Mouse (Mus musculus): Measurements from ENCODE around the gene Rras. TPM values are rescaled to one million over a fixed set of nuclear protein-coding genes. Genes with fewer than 3 reads are reported as not detected.

The Rras gene
- polyA plus RNA-seq (2014; fragmentation: Illumina TruSeq; extraction: RNeasy Lipid Tissue Mini Kit (QIAGEN cat#74804); ENCODE audit: insufficient read depth, low read depth, low replicate concordance) = 170 TPM

GRCm38 (mm10) chr7:45017242-45018061, at the start of gene Rras:
Rras (plus strand) TSS chr7:45017961.

GRCm38 (mm10) chr7:44974383-44975116, 43.2 kb upstream of the Rras start, which contains the start of gene Cpt1c:
Cpt1c (minus strand) TSS chr7:44974851.

GRCm38 (mm10) chr7:44986192-44986878, 31.4 kb upstream of the Rras start, which contains the start of gene Prmt1:
Prmt1 (minus strand) TSS chr7:44986568.

DNA sequence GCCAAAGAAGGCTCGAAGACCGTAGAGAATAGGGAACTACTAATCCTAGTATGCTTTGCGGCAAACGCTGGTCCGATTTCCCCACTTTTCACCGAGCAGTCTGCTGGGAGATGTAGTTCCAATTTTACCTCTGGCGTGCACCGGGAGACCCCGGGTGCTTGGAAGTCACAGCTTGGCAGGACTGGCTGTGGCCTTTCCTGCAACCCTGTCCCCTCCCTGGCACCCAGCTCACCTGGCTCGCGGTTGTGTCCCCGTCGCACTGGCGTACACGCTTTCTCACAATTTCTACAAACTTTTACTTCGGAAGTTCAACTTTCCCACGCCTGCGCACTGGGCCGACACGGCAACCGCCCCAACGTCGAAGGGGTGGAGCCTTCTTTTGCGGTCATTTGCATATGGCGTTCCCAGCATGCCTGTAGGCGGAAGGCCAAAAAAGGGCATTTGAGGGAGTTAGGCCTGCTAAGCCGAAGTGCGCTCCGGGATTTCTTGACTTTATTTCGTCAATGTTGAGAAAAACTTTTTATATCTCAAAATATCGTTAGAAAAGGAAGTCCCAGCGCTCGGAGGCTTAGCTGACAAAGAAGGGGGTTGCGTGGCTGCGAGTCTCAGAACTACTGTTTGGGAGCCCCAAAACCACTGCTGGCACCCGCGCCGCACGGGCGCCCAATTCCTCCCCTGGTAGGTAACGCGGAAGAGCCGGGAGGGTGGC, 20.4 kb upstream of the Rras start, which contains the start of gene Irf3:
Gene Irf3, plus strand, starts transcription at position 418 of the 709 bp plus-strand sequence.

GRCm38 (mm10) chr7:44998501-44998955, 19.2 kb upstream of the Rras start, which contains the start of gene Bcl2l12:
Bcl2l12 (minus strand) TSS chr7:44998712.

DNA sequence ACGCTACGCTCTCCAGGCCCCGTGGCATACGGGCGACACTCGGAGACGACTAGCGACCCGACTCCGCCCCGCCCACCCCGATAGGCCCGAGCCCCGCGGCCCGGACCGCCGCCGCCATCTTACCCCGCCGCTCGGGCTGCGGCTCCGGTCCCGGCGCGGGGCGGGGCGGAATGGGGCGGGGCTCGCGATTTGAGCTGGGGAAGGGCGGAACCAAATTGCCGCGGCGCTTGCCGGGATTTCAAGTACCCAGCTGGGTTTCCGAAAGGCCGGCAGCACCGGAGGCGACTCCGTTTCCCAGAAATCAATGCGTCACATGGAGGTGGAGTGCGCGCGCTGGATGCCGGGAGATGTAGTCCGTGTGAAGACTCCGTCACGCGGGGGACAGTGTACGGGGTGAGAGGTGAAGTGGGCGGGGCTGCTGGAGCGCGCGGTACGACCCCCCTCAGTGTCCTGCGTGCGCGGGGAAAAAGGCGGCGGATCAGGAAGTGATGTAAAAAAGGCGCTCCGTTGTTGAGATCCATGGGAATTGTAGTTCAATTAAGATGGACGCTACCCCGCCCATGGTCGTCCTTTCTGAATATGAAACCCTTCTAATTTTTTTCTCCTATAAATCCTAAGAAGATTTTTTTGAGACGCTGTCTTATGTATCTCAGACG, 1.7 kb upstream of the Rras start, which contains the start of gene Scaf1:
Gene Scaf1, minus strand, starts transcription at position 407 of the 656 bp plus-strand sequence.

DNA sequence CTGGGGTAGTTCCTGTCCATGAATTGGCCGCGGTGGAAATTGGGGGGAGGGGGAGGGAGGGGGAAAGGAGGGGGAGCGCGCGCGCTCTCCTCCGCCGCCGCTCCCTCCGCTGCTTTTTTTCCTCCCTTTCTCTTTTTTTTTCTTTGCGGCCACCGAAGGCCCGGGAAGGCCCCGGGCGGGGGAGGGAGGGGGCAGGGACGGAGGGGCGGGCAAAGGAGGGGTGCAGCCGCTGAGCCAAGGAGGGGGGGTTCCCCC, 35.0 kb downstream of the Rras start, which contains the start of gene Prr12:
Gene Prr12, minus strand, starts transcription at position 20 of the 255 bp plus-strand sequence.

GRCm38 (mm10) chr7:45062239-45062835, 44.6 kb downstream of the Rras start, which contains the start of the genes Nosip and Prrg2:
Nosip (plus strand) TSS chr7:45062429.
Prrg2 (minus strand) TSS chr7:45062677.

Other genes with a start within 250 kb of the Rras start
- 14.9 TPM for gene Nup62, start 201.9 kb upstream of the Rras start, polyA plus RNA-seq (2014; fragmentation: Illumina TruSeq; extraction: RNeasy Lipid Tissue Mini Kit (QIAGEN cat#74804); ENCODE audit: insufficient read depth, low read depth, low replicate concordance)
- gene Il4i1, start 201.6 kb upstream of the Rras start, polyA plus RNA-seq (2014; fragmentation: Illumina TruSeq; extraction: RNeasy Lipid Tissue Mini Kit (QIAGEN cat#74804); ENCODE audit: insufficient read depth, low read depth, low replicate concordance) = 3.1 TPM
- 83.0 TPM for gene Atf5, start 201.3 kb upstream of the Rras start, polyA plus RNA-seq (2014; fragmentation: Illumina TruSeq; extraction: RNeasy Lipid Tissue Mini Kit (QIAGEN cat#74804); ENCODE audit: insufficient read depth, low read depth, low replicate concordance)
- gene Akt1s1, start 169.0 kb upstream of the Rras start, polyA plus RNA-seq (2014; fragmentation: Illumina TruSeq; extraction: RNeasy Lipid Tissue Mini Kit (QIAGEN cat#74804); ENCODE audit: insufficient read depth, low read depth, low replicate concordance) = 36.7 TPM
- gene Tbc1d17, start 168.9 kb upstream of the Rras start, polyA plus RNA-seq (2014; fragmentation: Illumina TruSeq; extraction: RNeasy Lipid Tissue Mini Kit (QIAGEN cat#74804); ENCODE audit: insufficient read depth, low read depth, low replicate concordance) = 46.8 TPM
- gene Pnkp, start 160.8 kb upstream of the Rras start, polyA plus RNA-seq (2014; fragmentation: Illumina TruSeq; extraction: RNeasy Lipid Tissue Mini Kit (QIAGEN cat#74804); ENCODE audit: insufficient read depth, low read depth, low replicate concordance) = 27.8 TPM
- 127 TPM for gene Ptov1, start 148.2 kb upstream of the Rras start, polyA plus RNA-seq (2014; fragmentation: Illumina TruSeq; extraction: RNeasy Lipid Tissue Mini Kit (QIAGEN cat#74804); ENCODE audit: insufficient read depth, low read depth, low replicate concordance)
- 22.3 TPM for gene Med25, start 125.2 kb upstream of the Rras start, polyA plus RNA-seq (2014; fragmentation: Illumina TruSeq; extraction: RNeasy Lipid Tissue Mini Kit (QIAGEN cat#74804); ENCODE audit: insufficient read depth, low read depth, low replicate concordance)
- gene Fuz, start 121.9 kb upstream of the Rras start, polyA plus RNA-seq (2014; fragmentation: Illumina TruSeq; extraction: RNeasy Lipid Tissue Mini Kit (QIAGEN cat#74804); ENCODE audit: insufficient read depth, low read depth, low replicate concordance) = 20.0 TPM
- gene Ap2a1, start 88.5 kb upstream of the Rras start, polyA plus RNA-seq (2014; fragmentation: Illumina TruSeq; extraction: RNeasy Lipid Tissue Mini Kit (QIAGEN cat#74804); ENCODE audit: insufficient read depth, low read depth, low replicate concordance) = 23.2 TPM
- gene Tsks, start 74.8 kb upstream of the Rras start, polyA plus RNA-seq (2014; fragmentation: Illumina TruSeq; extraction: RNeasy Lipid Tissue Mini Kit (QIAGEN cat#74804); ENCODE audit: insufficient read depth, low read depth, low replicate concordance) = not detected
- gene Cpt1c, start 43.1 kb upstream of the Rras start, polyA plus RNA-seq (2014; fragmentation: Illumina TruSeq; extraction: RNeasy Lipid Tissue Mini Kit (QIAGEN cat#74804); ENCODE audit: insufficient read depth, low read depth, low replicate concordance) = 2.5 TPM
- gene Prmt1, start 31.4 kb upstream of the Rras start, polyA plus RNA-seq (2014; fragmentation: Illumina TruSeq; extraction: RNeasy Lipid Tissue Mini Kit (QIAGEN cat#74804); ENCODE audit: insufficient read depth, low read depth, low replicate concordance) = 126 TPM
- gene Irf3, start 20.3 kb upstream of the Rras start, polyA plus RNA-seq (2014; fragmentation: Illumina TruSeq; extraction: RNeasy Lipid Tissue Mini Kit (QIAGEN cat#74804); ENCODE audit: insufficient read depth, low read depth, low replicate concordance) = 71.8 TPM
- 14.9 TPM for gene Bcl2l12, start 19.2 kb upstream of the Rras start, polyA plus RNA-seq (2014; fragmentation: Illumina TruSeq; extraction: RNeasy Lipid Tissue Mini Kit (QIAGEN cat#74804); ENCODE audit: insufficient read depth, low read depth, low replicate concordance)
- gene Scaf1, start 1.6 kb upstream of the Rras start, polyA plus RNA-seq (2014; fragmentation: Illumina TruSeq; extraction: RNeasy Lipid Tissue Mini Kit (QIAGEN cat#74804); ENCODE audit: insufficient read depth, low read depth, low replicate concordance) = 15.5 TPM
- gene Prr12, start 34.9 kb downstream of the Rras start, polyA plus RNA-seq (2014; fragmentation: Illumina TruSeq; extraction: RNeasy Lipid Tissue Mini Kit (QIAGEN cat#74804); ENCODE audit: insufficient read depth, low read depth, low replicate concordance) = 10.4 TPM
- 36.8 TPM for gene Nosip, start 44.5 kb downstream of the Rras start, polyA plus RNA-seq (2014; fragmentation: Illumina TruSeq; extraction: RNeasy Lipid Tissue Mini Kit (QIAGEN cat#74804); ENCODE audit: insufficient read depth, low read depth, low replicate concordance)
- 23.4 TPM for gene Prrg2, start 44.7 kb downstream of the Rras start, polyA plus RNA-seq (2014; fragmentation: Illumina TruSeq; extraction: RNeasy Lipid Tissue Mini Kit (QIAGEN cat#74804); ENCODE audit: insufficient read depth, low read depth, low replicate concordance)
- 83.1 TPM for gene Rcn3, start 74.3 kb downstream of the Rras start, polyA plus RNA-seq (2014; fragmentation: Illumina TruSeq; extraction: RNeasy Lipid Tissue Mini Kit (QIAGEN cat#74804); ENCODE audit: insufficient read depth, low read depth, low replicate concordance)
- gene Fcgrt, start 85.9 kb downstream of the Rras start, polyA plus RNA-seq (2014; fragmentation: Illumina TruSeq; extraction: RNeasy Lipid Tissue Mini Kit (QIAGEN cat#74804); ENCODE audit: insufficient read depth, low read depth, low replicate concordance) = 91.4 TPM
- gene Rps11, start 106.5 kb downstream of the Rras start, polyA plus RNA-seq (2014; fragmentation: Illumina TruSeq; extraction: RNeasy Lipid Tissue Mini Kit (QIAGEN cat#74804); ENCODE audit: insufficient read depth, low read depth, low replicate concordance) = 1,585 TPM
- gene Rpl13a, start 110.8 kb downstream of the Rras start, polyA plus RNA-seq (2014; fragmentation: Illumina TruSeq; extraction: RNeasy Lipid Tissue Mini Kit (QIAGEN cat#74804); ENCODE audit: insufficient read depth, low read depth, low replicate concordance) = 3,762 TPM
- gene Gm45713, start 118.3 kb downstream of the Rras start, polyA plus RNA-seq (2014; fragmentation: Illumina TruSeq; extraction: RNeasy Lipid Tissue Mini Kit (QIAGEN cat#74804); ENCODE audit: insufficient read depth, low read depth, low replicate concordance) = not detected
- gene Flt3l, start 118.5 kb downstream of the Rras start, polyA plus RNA-seq (2014; fragmentation: Illumina TruSeq; extraction: RNeasy Lipid Tissue Mini Kit (QIAGEN cat#74804); ENCODE audit: insufficient read depth, low read depth, low replicate concordance) = 39.0 TPM
- 55.1 TPM for gene Pih1d1, start 136.3 kb downstream of the Rras start, polyA plus RNA-seq (2014; fragmentation: Illumina TruSeq; extraction: RNeasy Lipid Tissue Mini Kit (QIAGEN cat#74804); ENCODE audit: insufficient read depth, low read depth, low replicate concordance)
- 21.1 TPM for gene Aldh16a1, start 136.6 kb downstream of the Rras start, polyA plus RNA-seq (2014; fragmentation: Illumina TruSeq; extraction: RNeasy Lipid Tissue Mini Kit (QIAGEN cat#74804); ENCODE audit: insufficient read depth, low read depth, low replicate concordance)
- gene Slc17a7, start 146.0 kb downstream of the Rras start, polyA plus RNA-seq (2014; fragmentation: Illumina TruSeq; extraction: RNeasy Lipid Tissue Mini Kit (QIAGEN cat#74804); ENCODE audit: insufficient read depth, low read depth, low replicate concordance) = 1.1 TPM
- gene Gfy, start 161.6 kb downstream of the Rras start, polyA plus RNA-seq (2014; fragmentation: Illumina TruSeq; extraction: RNeasy Lipid Tissue Mini Kit (QIAGEN cat#74804); ENCODE audit: insufficient read depth, low read depth, low replicate concordance) = not detected
- gene Pth2, start 163.0 kb downstream of the Rras start, polyA plus RNA-seq (2014; fragmentation: Illumina TruSeq; extraction: RNeasy Lipid Tissue Mini Kit (QIAGEN cat#74804); ENCODE audit: insufficient read depth, low read depth, low replicate concordance) = not detected
- gene Ccdc155, start 186.9 kb downstream of the Rras start, polyA plus RNA-seq (2014; fragmentation: Illumina TruSeq; extraction: RNeasy Lipid Tissue Mini Kit (QIAGEN cat#74804); ENCODE audit: insufficient read depth, low read depth, low replicate concordance) = 1.5 TPM
- gene Dkkl1, start 194.2 kb downstream of the Rras start, polyA plus RNA-seq (2014; fragmentation: Illumina TruSeq; extraction: RNeasy Lipid Tissue Mini Kit (QIAGEN cat#74804); ENCODE audit: insufficient read depth, low read depth, low replicate concordance) = 0.81 TPM
- 16.7 TPM for gene Tead2, start 197.8 kb downstream of the Rras start, polyA plus RNA-seq (2014; fragmentation: Illumina TruSeq; extraction: RNeasy Lipid Tissue Mini Kit (QIAGEN cat#74804); ENCODE audit: insufficient read depth, low read depth, low replicate concordance)
- gene Cd37, start 221.2 kb downstream of the Rras start, polyA plus RNA-seq (2014; fragmentation: Illumina TruSeq; extraction: RNeasy Lipid Tissue Mini Kit (QIAGEN cat#74804); ENCODE audit: insufficient read depth, low read depth, low replicate concordance) = 36.3 TPM
- gene Slc6a16, start 223.1 kb downstream of the Rras start, polyA plus RNA-seq (2014; fragmentation: Illumina TruSeq; extraction: RNeasy Lipid Tissue Mini Kit (QIAGEN cat#74804); ENCODE audit: insufficient read depth, low read depth, low replicate concordance) = not detected